Mouse (Mus musculus) liver, embryonic 14 days (tissue): ENCODE measurements around the gene Sun3. TPM values are rescaled to one million over a fixed set of nuclear protein-coding genes. Genes with fewer than 3 reads are reported as not detected.

Experiments used
- polyA plus RNA-seq: library from polyadenylated mRNA; depleted of rRNA; stranded (reverse); fragments of >200 nt; gene quantifications from 2 replicates; pipeline ENCODE4 v1.2.3, GENCODE M21; 2012; rRNA removed

Gene Sun3
- polyA plus RNA-seq = 0.02 TPM in 1 of 2 replicates, not detected in the other

DNA sequence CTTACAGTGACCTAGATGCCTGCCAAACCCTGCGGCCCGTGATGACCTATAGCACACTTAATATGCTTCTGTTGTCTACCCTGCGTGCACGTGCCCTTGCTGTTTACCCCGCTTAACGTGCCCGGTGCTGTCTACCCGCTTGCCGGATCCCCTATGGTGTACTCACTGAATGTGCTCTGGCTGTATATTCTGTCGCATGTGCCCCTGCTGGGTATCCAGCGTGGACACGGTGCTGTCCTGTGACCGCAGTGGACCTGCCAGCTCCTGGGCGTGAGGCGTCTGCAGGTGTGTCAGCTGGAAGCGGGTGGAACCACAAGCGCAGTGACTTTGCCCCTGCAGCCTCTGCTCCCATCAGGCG, at the start of gene Sun3:
Sun3 (minus strand) TSS at position 289 of the 358 bp plus-strand sequence.

DNA sequence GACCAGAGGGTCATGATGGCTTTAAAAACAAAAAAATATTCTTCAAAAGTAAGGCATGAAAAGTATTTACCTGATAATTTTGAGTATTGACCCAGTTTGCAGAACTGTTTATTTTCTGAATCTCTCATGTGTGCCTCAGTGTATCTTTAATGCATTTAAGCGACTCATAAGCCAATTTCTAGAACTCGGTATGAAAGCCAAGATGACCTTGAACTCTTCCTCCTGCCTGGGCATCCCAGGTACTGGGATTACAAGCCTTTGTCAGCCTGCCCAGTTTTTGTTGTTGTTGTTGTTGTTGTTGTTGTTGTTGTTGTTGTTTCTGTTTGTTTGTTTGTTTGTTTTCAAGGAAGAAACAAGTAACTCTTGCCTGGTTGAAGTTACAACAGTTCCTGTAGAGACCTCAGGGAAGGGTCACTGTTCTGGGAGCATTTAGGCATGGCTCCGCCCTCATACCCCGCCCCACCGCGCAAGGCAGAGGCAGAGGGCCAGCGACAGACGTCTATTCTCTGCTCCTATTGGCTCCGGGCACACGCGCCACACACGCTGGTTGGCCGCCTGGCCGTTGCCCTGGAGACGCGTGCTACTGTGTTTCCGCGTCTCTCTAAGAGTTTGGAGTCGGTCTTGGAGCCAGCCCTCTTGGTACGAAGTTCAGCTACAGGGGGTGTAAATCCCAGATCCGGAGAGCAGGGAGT, 634 bp downstream of the Sun3 start, which contains the start of gene Gm11992:
Gm11992 (plus strand) TSS at position 584 of the 692 bp plus-strand sequence.

DNA sequence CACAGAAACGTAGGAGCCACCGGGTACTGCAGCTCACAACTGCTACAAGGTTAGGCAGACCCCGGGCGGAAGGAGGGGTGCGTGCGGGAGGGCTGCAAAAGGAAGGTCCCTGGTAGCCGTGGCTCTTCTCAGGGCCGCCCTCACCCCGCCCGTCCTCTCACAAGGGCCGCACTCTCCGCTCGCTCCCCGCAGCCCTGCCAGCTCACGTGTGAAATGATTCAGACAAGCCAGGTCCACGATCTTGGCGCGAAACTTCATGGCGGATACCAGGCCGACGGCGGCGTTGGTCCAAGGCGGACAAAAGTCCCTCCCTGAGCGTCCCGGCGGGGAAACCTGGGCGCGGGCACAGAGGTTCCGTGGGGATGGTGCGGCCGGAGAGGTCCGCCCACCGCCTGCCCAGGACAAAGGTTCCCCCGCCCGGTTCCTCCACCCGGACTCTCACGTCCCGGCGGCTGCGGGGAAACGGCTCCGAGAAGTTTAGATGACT, 37.9 kb downstream of the Sun3 start, which contains the start of gene Hus1:
Hus1 (minus strand) TSS at position 339 of the 487 bp plus-strand sequence.

GRCm38 (mm10) chr11:8973166-8973565, 75.6 kb downstream of the Sun3 start, which contains the start of gene Pkd1l1:
Gene Pkd1l1, minus strand, starts transcription at chr11:8973266.

Other genes with a start within 250 kb of the Sun3 start
- gene Pkd1l1, start 75.7 kb downstream of the Sun3 start, polyA plus RNA-seq = 0.16 and 0.31 TPM in 2 replicates
- 7.7 and 8.7 TPM in 2 replicates for gene Hus1, start 37.8 kb downstream of the Sun3 start, polyA plus RNA-seq
- gene Gm11992, start 397 bp downstream of the Sun3 start, polyA plus RNA-seq = 0.05 and 0.07 TPM in 2 replicates
- gene Upp1, start 69.1 kb upstream of the Sun3 start, polyA plus RNA-seq = 1.1 and 1.2 TPM in 2 replicates
- 0.09 and 0.13 TPM in 2 replicates for gene Abca13, start 143.0 kb upstream of the Sun3 start, polyA plus RNA-seq